Mouse (Mus musculus) megakaryocyte-erythroid progenitor cell, adult 5-6 weeks (primary cell): ENCODE data around the gene Pxylp1. TPM values are rescaled to one million over a fixed set of nuclear protein-coding genes. Genes with fewer than 3 reads are reported as not detected.

Source experiments
- ATAC-seq: replicated peaks from 2 replicates; pipeline ENCODE4 v1.8.0; 2016; ENCODE audit warnings: mild to moderate bottlenecking, inconsistent platforms; ENCODE audit not compliant: severe bottlenecking, poor library complexity, low FRiP score, low TSS enrichment
- total RNA-seq, 2 experiments: library from RNA; stranded (forward) in 1 of 2; stranded (reverse) in 1 of 2; fragments of 200-1000, 215-1000 nt in 1 of 2; fragments of >200 nt in 1 of 2; fragmentation: Nextera tagmentation in 1 of 2; gene quantifications; 2 replicates each; pipeline ENCODE4 v1.2.3; 2014 to 2017

Pxylp1 gene
- total RNA-seq, 2 experiments from 2014 or later: 1.4 to 1.9 TPM

GRCm38 (mm10) chr9:96832516-96832915 lies 60.0 kb downstream of the Pxylp1 start:
- ATAC-seq: no peak

GRCm38 (mm10) chr9:96830856-96831359 lies 61.6 kb downstream of the Pxylp1 start:
- no peak for ATAC-seq

DNA sequence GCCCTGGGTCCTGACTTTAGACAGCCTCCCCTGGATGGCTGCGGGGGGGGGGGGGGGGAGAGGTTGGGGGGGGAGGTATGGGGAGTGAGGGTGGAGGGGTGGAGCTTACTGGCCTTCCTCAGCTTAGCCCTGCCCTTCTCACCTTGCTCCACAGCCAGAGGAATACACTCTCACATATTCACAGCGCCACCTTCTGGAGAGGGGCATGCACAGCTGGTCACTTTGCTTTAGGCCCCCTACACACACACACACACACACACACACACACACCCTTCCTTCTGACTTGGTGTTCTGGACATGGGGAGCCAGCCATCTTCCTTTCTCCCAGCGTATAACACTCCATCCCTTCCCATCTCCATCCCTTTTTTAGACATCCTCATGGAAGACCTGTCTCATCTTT lies 62.8 kb downstream of the Pxylp1 start:
- no peak for ATAC-seq

DNA sequence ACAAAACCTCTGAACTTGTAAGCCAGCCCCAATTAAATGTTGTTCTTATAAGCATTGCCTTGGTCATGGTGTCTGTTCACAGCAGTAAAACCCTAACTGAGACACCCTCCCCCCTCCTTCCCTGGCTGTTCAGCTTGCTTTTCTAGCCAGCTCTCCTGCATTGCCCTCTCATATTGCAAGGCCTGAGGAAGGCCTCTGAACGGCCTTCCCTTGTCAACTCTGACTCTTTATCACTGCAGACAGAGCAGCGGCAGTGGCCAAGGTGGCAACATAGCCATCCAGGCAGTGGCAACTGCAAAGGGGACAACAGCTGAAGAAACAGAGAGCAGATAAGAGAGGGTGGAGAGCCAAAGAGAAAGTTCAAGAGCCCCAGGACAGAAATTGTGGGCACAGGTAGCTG lies 64.4 kb downstream of the Pxylp1 start:
- ATAC-seq: peak; percentile 94

- no peak for ATAC-seq
Observed at GRCm38 (mm10) chr9:96827002-96827785, 65.3 kb downstream of the Pxylp1 start.

- ATAC-seq: no peak
Observed at GRCm38 (mm10) chr9:96824857-96825256, 67.6 kb downstream of the Pxylp1 start.

DNA sequence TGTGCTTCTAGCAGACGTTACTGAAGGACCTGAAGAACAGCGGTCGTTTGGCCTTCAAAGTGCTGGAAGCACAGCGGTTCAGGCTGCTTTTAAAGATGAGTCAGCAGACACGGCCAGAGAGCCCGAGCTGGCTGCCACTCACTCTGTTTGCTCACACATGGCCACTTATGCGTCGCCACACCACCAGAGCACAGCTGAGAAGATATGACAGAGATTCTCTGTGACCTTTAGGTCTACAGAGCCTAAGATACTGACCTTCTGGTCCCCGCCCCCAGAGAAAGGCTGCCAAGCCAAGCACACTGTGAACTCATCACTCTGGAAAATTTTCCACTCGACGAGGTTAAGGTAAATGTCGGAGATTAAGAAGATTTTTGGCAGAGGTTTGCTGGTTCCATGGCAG lies 68.4 kb downstream of the Pxylp1 start:
- no peak for ATAC-seq

DNA sequence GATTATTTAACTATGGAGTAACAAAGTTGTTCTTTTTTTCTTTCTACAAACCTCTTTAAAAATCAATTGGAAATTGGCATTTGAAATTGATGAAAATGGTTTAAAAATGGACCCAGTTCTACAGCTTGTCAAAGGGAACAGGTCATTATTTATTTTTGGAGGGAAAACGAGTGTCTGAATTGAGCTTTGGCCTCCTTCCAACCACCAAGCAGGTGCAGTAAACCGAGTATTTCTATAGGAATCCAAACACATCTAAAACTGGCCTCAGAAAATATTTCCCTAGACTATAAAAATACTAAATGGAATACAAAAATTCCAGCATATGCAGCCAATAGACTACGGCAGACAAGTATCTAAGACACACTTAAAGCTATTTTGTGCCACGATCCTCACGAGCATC lies 68.9 kb downstream of the Pxylp1 start:
- ATAC-seq: no peak

DNA sequence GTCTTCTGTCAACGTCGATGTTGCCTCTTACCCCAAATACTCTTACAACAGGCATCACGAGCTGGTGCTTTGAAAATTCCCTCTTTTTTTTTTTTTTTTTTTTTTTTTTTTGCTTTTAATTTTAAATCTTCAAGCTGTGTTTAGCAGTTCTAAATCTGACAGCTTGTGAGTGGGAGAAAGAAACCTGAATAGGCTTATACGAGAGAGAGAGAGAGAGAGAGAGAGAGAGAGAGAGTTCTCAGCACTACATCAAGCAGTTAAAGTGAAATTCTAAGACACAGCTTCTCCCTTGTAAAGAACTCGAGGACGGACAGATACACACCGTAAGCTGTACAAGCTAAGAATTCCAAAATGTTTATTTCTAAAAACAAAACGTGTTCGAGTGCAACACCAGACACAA lies 69.5 kb downstream of the Pxylp1 start:
- ATAC-seq: no peak

DNA sequence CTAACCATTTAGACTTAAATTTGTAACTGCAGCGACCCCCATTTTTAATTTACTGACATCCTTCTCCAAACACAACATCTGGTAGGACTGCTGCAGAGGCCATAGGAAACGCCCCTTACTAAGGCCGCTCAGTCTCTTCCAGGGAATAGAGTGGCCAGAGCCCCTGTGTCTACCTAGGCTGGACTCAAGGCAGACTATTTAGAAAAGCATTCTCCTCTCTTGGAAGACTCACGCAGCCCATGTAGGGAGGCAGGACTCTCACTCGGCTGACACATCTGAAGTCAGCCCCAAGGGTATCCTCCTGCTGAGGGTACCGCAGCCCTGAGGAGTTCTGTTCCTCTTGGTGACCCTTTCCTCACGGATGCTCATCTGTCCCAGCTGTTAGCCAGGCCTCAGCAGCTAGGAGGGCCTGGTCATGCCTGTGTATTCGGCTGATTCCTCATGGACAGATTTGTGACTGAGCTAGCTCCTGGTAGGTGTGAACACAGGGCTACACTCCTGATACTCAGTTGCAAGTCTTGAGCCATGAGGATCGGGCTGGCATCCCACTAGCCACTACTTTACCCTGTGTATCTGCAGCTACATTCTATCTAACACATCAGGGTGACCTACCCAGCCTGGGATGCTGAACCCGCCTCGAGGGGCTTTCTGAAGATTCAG lies 73.5 kb downstream of the Pxylp1 start:
- ATAC-seq: peak; percentile 42

DNA sequence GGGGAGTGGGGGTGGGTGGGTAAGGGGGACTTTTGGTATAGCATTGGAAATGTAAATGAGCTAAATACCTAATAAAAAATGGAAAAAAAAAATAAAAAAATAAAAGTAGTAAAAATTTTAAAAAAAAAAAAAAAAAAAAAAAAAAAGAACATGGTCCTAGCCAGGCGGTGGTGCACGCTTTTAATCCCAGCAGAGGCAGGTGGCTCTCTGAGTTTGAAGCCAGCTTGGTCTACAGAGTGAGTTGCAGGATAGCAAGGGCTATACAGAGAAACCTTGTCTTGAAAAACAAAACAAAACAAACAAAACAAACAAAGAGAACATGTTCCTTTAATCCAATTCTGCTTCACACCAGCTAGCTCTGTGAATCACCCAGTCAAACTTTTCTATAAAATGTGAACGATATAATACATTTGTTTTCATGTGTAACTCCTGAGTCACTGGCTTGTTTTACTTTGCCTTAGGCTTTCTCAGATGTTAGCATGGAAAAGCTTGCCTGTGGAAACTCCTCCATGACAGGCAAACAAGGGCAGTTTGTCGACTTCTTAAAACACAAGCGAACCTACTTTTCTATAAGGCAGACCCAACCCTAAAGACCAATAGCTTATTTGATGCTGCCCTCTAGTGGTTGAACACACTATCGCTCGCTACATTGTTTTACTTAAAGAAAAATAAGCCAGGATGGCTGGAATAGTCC lies 74.2 kb downstream of the Pxylp1 start:
- ATAC-seq: peak; percentile 86

GRCm38 (mm10) chr9:96811996-96812395 lies 80.5 kb downstream of the Pxylp1 start:
- no peak for ATAC-seq

DNA sequence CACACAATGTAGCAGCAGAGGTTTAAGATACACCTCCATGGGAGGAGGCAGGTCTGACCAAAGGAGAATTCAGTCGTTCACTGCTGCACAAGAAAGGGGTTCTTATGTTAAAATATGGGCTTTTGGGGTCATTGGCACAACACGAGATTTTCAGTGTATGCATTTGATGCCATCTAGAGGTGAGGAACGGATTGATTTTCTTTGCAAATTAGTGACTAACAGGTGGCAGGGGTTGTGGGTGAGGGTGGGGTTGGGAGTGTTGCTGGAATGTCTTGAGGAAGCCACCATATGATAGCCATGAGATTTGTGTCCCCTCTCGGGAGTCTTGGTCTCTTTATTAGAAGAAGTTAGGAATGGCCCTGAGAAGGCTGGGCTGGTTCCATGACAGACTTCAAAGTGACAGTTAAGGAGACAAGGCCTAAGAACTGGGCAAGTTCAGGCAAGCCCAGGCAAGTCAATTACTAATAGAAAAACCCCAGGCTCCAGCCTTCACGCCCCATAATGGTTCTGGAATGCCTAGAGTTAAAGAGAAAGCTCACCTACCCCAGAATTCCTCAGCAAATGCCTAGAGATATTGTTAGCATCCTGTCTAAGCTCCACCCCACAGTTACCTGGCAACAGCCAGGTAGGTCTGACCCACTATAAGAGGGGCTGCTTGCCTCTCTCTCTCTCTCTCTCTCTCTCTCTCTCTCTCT lies 92.2 kb downstream of the Pxylp1 start:
- ATAC-seq: no peak; the same call in 1 of the 2 replicates

DNA sequence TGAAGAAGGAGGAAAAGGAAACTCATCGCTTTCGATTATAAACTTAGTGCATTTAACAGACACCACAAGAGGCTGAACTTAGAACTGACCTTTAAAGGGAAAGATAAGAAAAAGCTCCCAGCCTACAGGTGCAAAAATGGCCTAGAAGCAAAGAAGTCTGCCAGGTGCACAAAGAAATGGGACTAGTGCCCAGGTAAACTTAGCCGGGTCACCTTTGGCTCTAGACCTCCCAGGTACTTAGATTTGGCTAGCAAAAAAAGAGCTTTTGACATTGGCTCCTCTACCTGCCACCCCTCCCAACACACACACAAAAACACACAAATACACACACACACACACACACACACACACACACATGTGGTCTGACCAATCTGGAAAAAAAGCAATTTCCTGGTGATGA lies 95.2 kb downstream of the Pxylp1 start:
- ATAC-seq: no peak

GRCm38 (mm10) chr9:96795399-96795928 lies 97.0 kb downstream of the Pxylp1 start:
- peak; percentile 58 for ATAC-seq

DNA sequence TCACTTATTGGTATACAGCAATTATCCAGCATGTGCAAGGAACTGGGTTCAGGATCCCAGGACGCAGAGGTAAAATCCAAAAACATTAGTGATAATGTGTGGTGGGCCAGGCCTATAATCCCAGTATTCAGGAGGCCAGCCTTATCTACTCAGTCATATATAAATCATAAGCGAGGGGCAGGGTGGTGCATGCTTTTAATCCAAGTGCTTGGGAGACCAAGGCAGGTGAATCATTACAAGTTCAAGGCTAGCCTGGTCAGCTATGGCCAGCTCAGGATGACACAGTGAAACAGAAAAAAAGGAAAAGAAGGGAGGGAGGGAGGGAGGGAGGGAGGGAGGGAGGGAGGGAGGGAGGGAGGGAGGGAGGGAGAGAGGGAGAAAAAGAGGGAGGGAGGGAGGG lies 97.9 kb downstream of the Pxylp1 start:
- ATAC-seq: no peak

DNA sequence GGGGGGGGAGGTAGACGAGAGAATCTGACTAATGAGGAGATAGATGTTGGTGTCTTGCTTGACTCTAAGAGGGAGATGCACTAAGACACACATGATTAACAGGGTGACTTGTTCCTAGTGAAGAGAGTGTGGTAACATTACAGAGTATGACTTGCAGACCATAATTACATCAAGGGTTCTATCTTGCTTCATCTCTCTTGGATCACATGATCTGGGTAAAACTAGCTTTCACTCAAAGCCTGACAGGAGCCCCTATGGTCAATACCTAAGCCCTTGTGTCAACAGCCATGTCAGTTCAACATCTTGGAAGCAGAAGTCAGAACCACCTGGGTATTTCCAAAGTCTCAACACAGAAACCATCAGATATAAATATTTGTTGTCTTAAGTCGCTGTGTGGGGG lies 99.9 kb downstream of the Pxylp1 start:
- ATAC-seq: no peak

DNA sequence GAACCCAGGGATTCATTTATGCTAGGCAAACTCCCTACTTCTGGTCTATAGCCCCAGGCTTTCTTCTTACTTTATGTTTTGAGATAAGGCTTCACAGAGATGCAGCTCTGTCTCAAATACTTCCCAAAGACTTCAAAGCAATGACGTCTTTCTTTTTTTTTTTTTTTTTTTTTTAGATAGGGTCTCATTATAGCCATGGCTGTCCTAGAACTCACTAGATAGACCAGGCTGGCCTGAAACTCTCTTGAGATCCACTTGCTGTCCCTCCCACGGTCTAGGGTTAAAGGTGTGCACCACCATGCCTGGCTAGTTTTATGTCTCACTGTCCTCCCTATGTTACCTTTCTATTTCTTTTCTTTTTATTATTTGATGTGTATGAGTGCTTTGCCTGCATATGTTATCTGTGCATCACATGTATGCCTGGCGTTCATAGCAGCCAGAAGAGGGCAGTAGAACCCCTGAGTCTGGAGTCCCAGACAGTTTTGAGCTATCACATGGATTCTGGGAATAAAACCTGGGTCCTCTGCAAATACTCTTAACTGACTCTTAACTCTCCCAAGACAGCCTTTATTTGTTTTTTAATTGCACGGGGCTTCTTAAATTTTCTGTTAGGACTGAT lies 102.0 kb downstream of the Pxylp1 start:
- ATAC-seq: no peak

- ATAC-seq: no peak
Observed at GRCm38 (mm10) chr9:96789906-96790305, 102.6 kb downstream of the Pxylp1 start.
